Mouse (Mus musculus) telencephalon, adult 2 months (tissue): ENCODE results near the gene Tubb3.
"Not testable (repeated sequence)": the region's sequence is repeated elsewhere in the genome, so short reads cannot be mapped to it uniquely, and the experiment has no call there.

Experiments used
- DNase-seq: peaks from one replicate; pipeline ENCODE4 v3.0.0-alpha.2; 2011; ENCODE audit warnings: low read depth, low spot score

Gene Tubb3

DNA sequence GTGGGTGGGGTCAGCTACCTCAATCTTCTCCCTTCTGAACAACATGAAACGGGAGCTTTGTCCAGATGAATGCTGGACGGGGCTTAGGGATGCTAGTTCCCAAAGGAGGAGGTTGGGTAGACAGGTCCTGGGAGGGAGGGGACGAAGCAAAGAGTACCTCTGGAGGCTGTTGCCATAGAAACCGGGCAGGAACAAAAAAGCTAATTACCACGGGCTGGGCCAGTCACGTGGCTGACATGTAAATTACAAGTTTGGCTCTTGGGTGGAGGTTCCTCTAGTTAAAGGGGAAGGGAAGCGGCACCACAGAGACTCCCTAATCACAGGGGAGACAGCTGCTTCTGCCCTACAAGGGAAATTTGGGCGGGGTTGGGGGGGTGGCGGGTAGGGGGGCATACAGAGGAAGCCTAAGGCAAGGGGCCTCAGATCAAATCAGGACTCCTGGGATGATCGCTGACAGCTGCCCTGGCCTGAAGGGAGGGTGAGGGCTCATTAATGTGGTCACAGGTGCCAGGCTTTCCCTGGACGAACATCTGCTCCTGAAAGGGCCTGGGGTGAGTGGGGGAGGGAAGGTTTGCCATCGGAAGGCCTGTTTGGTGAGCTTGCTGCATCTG, 1.4 kb downstream of the Tubb3 start:
- peak; percentile 93 for DNase-seq

DNA sequence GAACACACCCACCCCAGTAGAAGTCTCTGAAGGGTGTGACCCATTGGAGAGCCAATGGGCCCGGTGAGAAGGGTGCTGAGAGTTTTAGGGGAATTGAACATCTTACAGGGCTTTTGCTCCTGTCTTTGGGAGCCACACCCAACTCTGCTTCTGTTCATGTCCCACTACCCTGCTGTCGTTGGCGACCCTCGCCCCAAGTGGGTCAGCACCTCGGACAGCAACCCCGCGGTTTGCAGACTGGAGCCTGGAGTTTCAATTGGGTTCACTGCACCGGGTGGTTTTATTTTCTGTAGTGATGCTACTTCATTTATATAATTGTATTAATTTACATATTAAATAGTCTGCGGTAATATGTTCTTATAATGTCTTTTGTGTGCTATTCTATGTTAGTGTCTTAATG, 3.0 kb downstream of the Tubb3 start:
- DNase-seq = no peak

DNA sequence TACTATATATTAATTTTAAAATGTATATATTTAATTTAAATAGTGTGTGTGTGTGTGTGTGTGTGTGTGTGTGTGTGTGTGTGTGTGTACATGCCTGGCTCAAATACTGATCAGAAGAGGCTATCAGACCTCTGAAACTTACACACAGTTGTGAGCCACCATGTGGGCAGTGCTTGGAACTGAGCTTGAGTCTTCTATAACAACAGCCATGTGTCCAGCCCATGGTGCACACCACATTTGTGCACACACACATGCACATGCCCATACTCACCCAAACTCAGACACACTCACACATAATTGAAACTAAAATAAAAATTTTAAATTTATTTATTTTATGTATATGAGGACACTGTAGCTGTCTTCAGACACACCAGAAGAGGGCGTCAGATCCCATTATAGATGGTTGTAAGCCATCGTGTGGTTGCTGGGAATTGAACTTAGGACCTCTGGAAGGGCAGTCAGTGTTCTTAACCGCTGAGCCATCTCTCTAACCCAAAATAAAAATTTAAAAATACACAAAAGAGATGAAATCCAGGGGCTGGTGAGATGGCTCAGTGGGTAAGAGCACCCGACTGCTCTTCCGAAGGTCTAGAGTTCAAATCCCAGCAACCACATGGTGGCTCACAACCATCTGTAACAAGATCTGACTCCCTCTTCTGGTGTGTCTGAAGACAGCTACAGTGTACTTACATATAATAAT, 3.9 kb downstream of the Tubb3 start:
- not testable (repeated sequence) for DNase-seq

DNA sequence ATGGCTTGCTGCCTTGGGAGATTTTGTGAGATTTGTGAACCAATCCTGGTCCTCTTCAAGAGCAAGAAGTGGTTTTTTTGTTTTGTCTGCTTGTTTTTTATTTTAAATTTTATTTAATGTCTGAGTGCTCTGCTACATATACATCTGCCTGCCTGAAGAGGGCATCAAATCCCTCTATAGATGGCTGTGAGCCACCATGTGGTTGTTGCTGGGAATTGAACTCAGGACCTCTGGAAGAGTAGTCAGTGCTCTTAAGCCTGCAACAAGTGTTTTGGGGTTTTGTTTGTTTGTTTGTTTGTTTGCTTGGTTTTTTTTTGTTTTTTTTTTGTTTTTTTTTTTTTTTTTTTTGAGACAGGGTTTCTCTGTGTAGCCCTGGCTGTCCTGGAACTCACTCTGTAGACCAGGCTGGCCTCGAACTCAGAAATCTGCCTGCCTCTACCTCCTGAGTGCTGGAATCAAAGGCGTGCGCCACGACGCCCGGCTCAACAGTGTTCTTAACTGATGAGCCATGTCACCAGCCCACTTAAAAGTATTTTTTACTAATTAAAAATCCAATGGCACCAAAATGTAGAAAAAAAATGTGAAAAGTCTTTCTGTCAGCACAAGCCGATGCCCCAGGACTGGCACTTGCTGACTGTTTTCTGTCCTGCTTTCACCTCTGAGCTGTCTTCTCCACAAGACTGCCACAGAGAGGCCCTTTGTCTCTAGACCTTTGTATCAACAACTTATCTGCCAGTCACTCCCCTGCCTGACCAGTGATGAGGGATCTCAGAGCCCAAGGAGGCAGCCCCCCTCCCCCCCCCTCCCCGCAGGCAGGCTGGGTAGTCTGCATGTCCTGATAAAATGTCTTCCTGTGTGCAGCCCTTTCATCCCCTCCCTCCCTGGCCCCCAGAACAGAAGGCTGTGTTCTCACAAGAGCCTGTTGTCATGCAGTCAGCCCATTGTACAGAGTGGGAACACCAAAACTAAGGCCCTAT, 5.0 kb downstream of the Tubb3 start:
- no peak for DNase-seq

DNA sequence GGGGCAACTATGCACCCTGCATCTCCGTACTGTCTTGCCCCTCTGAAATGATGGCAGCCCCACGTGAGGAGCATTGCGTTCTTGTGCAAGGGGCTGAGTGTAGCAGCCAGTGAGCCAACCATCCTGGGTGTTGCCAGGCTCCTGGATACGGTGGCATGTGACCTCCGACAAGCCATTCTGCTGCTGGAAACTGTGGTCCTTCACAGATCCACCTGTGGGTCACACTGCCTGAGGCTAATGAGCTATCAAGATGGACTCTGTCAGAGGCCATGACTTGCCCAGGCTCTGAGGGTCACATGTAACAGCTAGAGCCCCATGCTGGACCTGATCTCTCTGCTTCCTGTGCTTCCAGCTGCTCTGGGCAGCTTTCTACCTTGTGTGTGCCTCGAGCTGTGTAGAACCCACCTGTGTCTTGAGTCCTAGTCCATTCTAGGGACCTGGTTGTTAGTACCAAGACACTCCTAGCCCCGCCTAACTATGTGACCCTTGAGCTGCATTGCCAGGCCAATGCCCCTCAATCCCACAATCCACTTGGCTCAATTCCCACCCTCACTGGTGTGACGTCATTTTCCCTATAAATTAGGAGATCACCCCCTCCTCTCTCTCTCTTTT, 5.8 kb downstream of the Tubb3 start:
- DNase-seq = no peak

DNA sequence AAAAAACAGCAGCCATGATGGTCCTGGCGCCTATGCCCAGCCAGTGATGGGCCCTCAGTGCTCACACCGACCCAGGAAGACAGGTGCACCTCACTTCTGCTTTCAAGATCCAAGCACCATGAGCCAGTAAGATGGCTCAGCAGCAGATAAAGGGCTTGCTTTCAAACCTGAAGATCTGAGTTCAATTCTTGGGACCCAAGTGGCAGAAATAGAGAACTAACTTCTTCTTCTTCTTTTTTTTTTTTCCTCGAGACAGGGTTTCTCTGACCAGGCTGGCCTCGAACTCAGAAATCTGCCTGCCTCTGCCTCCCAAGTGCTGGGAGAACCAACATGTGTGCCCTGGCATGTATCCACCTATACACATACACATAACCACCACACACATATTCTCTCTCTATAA, 8.5 kb downstream of the Tubb3 start:
- no peak for DNase-seq

DNA sequence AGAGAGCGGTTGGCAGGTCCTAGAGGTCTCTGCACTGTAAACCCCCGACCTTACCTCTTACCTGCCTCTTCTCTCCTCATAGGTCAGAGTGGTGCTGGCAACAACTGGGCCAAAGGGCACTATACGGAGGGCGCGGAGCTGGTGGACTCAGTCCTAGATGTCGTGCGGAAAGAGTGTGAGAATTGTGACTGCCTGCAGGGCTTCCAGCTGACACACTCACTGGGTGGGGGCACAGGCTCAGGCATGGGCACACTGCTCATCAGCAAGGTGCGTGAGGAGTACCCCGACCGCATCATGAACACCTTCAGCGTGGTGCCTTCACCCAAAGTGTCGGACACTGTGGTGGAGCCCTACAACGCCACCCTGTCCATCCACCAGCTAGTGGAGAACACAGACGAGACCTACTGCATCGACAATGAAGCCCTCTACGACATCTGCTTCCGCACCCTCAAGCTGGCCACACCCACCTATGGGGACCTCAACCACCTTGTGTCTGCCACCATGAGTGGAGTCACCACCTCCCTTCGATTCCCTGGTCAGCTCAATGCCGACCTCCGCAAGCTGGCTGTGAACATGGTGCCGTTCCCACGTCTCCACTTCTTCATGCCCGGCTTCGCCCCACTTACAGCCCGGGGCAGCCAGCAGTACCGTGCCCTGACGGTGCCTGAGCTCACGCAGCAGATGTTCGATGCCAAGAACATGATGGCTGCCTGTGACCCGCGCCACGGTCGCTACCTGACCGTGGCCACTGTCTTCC, 9.5 kb downstream of the Tubb3 start:
- DNase-seq = no peak

DNA sequence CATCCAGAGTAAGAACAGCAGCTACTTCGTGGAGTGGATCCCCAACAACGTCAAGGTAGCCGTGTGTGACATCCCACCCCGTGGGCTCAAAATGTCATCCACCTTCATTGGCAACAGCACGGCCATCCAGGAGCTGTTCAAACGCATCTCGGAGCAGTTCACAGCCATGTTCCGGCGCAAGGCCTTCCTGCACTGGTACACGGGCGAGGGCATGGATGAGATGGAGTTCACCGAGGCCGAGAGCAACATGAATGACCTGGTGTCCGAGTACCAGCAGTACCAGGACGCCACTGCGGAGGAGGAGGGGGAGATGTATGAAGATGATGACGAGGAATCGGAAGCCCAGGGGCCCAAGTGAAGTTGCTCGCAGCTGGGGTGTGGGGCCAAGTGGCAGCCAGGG, 10.1 kb downstream of the Tubb3 start:
- DNase-seq = no peak

DNA sequence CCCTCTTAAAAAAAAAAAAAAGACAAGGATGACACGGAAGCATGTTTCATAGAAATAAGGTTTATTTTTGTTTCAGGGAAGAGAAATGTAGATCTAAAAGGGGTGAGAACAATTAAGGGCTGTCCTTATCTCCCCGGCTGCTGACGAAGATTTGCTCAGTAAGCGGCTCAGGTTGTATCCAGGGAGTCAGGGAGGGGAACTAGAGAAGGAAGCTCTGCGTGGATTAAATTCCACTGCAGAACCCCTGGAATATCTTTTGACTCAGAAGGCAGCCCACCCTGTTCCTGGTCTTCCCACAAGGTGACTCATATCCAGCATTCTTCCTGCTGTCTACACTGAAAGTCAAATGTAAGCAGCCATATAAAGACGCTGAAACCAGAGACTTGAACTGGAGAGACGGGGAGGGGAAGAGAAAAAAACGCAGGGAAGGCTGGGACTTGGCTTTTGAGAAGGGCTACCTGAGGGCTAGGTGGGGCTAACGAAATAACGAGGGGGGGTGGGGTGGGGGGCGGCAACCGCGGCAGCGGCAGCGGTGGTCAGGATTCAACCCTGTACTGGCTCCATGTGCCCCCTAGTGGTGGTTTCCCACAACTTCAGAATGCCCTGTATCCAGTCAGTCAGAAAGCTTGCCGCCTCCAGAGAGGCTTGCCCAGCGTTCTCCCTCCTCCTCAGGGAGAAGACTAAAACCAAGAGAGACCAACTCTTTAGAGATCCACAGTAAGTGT, 11.0 kb downstream of the Tubb3 start:
- peak; percentile 63 for DNase-seq

DNA sequence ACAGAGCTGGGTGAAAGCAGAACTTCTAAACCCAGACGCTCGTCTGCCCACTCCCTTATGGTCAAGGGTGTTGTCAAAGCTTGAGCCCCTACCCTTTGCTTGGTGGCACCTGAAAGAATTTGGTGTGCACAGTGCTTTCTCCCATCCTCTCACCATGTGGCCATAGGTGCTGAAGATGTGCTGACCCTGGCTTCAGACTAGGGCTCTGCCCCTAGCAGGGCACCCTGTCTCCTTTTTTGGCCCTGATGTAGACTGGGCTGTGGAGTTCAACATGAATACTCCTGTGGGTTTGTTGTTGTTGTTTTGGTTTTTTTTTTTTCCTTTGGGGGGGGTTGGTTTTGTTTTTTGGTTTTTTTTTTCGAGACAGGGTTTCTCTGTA, 11.5 kb downstream of the Tubb3 start:
- no peak for DNase-seq

DNA sequence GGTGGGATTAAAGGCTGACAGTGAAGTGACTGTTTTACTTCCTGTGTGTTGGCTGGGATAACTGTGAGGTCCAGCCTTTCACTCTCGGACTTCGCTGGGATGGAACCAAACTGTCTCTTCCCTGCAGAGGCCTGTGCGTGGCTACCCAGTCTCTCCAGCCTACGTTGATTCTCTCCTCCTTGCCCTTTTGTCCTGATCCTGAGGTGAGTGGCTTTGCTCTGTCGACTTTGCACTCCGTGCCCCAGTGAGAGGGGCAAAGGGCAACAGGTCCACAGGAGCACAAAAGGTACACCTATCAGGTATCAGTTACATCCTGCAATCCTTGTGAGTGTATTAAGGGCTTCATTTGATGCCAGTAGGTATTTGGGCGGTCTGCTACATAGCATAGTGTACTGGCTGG, 12.2 kb downstream of the Tubb3 start, which contains the start of gene Def8:
TSS of gene Def8 (plus strand) at position 87 of the 400 bp plus-strand sequence.
- DNase-seq = no peak

DNA sequence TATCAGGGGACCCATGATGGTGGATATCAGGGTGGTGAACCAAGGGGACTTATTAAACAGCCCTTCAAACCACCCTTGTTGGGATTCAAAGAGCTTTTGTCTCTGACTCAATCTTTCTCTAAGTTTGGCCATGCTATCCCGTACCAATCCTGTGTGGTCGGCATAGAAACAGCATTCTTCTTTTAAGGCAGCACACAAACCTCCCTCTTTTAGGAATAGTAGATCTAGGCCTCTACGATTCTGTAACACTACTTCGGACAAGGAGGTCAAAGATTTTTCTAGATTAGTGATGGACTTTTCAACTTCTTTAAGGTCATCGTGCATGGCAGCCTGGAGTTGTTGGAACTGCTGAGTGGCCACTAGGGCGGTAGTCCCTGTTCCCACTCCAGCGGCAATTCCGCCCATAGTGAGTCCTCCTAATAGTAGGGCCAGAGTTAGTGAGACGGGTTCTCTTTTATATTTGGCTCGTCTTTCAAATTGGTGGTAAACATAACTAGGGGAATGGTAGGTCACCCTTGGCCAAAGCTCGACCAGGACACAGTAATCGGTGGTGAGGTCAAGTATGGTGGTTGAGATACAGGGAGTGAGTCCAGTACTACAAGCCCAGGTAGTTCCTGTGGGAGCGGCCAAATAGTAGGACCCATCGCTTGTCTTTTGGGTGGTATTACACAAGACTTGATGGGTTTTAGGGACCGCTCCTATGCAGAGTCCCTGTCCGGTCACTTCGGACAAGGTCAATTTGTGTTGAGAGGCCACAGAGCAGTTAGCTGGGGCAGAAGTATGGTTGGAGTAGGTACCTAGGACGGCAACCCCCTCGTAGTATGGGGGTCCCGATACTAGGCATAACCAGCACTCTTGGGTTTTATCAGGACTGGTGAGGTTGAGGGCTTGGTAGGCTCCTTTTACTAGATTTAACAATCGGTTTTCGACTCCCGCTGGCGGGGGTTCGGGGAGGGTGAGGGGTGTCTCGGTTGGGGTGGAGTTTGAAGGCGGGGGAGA, 15.6 kb downstream of the Tubb3 start:
- no peak for DNase-seq

DNA sequence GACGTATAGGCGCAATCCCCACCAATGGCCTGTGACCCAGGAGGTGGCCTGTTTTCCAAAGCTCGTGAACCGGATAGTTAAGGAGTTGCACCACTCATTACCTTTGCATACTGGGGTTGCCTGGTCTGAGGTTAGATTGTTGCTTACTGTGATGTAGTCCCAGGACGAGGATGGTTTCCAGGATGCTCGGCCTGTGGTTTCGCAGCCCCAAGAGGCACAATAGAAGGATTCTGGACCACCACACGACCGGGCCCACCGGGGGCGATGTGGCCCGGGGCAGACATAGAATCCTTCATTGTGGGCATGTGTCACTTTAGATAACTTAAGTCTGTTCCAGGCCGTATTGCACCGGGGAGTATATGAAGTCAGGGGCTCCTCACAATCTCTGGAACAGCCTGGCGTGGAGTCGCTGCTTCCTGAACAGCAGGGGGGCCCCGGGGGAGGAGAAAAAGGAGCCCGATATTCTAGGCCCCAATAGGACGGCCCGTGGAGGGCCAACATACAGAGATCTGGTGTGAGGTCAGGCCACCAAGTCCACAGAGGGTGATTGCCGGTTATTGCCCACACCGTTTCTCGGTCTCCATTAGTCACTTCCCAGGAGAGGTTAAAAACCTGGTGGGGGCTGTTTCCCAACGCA, 16.5 kb downstream of the Tubb3 start:
- no peak for DNase-seq

DNA sequence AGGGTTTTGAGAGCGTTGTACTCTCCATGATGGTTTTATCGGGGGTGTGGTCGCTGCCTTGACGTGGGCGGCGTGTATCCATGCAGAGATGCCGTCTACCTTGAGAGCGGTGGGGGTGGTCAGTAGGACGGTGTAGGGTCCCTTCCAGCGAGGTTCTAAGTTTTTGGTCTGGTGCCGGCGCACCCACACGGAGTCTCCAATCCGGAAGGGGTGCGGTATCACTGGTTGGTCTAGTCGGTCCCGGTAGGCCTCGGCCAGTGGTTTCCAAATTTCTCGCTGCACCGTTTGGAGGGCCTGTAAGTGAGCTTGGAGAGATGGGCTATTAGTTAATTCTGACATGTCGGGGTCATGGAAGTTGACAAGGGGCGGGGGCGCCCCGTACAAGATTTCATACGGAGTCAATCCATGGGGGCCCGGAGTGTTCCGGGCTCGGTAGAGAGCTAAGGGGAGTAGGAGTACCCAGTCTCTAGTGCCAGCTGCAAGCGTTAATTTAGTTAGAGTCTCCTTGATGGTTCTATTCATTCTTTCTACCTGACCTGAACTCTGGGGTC, 17.2 kb downstream of the Tubb3 start:
- no peak for DNase-seq

DNA sequence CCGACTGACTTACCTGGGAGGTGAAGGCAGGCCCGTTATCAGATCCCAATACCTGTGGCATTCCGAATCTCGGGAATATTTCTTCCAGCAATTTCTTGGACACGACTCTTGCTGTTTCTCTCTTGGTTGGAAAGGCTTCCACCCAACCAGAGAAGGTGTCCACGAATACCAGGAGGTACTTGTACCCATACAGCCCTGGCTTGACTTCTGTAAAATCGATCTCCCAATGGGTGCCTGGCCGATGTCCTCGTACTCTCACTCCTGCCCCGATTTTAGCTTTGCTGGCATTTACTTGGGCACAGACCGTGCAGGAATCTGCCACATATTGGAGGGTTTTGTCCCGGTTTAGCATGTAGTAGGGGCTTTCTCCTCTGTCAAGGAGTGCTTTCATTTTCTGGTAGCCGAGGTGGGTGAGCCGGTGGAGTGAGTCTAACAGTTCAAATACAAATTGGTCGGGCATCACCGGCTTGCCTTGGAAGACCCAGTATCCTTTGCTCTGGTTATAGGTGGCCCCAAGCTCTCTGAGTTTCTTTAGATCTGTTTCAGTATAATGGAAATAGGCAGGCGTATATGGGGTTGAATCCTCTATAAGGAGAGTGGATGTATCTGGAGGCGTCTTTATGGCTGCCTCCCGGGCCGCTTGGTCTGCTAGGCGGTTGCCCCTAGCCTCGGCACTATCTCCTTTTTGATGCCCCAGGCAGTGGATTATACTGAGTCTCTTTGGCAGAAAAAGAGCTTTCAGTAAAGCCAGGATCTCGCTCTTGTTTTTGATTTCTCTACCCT, 17.9 kb downstream of the Tubb3 start:
- DNase-seq = no peak

DNA sequence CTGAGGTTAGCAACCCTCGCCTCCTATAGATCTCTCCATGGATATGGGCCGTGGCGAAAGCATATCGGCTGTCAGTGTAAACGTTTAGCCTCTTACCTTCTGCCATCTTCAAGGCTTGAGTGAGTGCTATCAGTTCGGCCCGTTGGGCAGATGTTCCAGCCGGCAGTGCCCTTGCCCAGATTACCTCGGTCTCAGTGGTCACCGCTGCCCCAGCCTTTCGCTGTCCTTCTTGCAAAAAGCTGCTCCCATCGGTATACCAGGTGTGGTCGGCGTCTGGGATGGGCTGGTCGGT, 18.4 kb downstream of the Tubb3 start:
- not testable (repeated sequence) for DNase-seq

DNA sequence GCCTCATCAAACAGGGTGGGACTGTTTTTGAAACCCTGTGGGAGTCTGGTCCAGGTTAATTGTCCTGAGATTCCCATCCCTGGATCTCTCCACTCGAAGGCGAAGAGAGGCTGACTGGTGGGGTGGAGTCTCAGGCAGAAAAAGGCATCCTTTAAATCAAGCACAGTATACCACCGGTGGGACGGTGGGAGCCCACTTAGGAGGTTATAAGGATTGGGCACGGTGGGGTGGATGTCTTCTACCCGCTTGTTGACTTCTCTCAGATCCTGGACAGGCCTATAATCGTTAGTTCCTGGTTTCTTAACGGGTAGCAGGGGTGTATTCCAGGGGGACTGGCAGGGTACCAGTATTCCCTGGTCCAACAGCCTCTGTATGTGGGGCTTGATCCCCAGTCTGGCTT, 19.7 kb downstream of the Tubb3 start:
- DNase-seq = not testable (repeated sequence)
